Mouse (Mus musculus) megakaryocyte, embryonic 14.5 days (primary cell): Measurements from ENCODE around the gene Farp2. TPM values are rescaled to one million over a fixed set of nuclear protein-coding genes. Genes with fewer than 3 reads are reported as not detected.

ENCODE experiments used
- H3K27me3 ChIP-seq: replicated peaks from 2 replicates; pipeline ENCODE3; 2012; ENCODE audit warnings: inconsistent platforms
- H3K36me3 ChIP-seq: replicated peaks from 2 replicates; pipeline ENCODE3; 2012; ENCODE audit warnings: low read length, inconsistent platforms, mixed read lengths
- H3K4me1 ChIP-seq: 2 replicates; pipeline ENCODE4 v1.6.1; 2012; ENCODE audit warnings: inconsistent platforms
- H3K4me3 ChIP-seq: replicated peaks from 2 replicates; pipeline ENCODE3; 2012; ENCODE audit warnings: moderate library complexity, mild to moderate bottlenecking, inconsistent platforms
- H3K9me3 ChIP-seq: 2 replicates; pipeline ENCODE4 v1.6.1; 2012; ENCODE audit warnings: inconsistent platforms
- FLI1 ChIP-seq: IDR thresholded peaks from 2 replicates; pipeline ENCODE4 v1.6.1; 2012; ENCODE audit warnings: low read length, inconsistent platforms, mixed read lengths
- GATA1 ChIP-seq: IDR thresholded peaks from 3 replicates; pipeline ENCODE4 v1.6.1; 2012; ENCODE audit warnings: mixed read lengths, low read length, inconsistent platforms, borderline replicate concordance
- polyA plus RNA-seq: library from polyadenylated mRNA; stranded (reverse); fragments of >175 nt; gene quantifications from 2 replicates; pipeline ENCODE4 v1.2.3, GENCODE M21; 2012; ENCODE audit warnings: low replicate concordance; ENCODE audit not compliant: insufficient read depth

The Farp2 gene
- polyA plus RNA-seq, 1 experiment, result not detected

DNA sequence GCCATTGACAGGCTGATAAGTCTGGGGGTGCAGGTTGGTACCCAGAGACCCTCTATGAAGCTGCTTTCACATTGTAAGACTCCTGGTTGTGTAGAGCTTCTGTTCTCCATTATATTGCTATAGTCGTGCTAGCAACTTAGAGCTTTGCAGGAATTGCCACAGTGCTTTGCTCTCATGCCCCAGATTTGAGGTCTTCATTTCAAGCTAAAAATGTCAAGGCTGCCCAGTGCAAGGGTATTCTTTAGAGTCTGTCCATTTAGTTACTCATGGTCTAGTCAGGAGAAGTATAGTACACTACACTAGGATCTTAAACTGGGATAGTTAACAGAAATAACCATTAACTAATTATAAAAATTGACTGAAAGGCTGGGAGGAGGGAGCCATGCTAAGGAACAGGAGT is 35.4 kb downstream of the Farp2 start:
- Histone ChIP-seq H3K4me3 (no peak overlapping the region), H3K27me3 (peaks cover 4% of the 10 kb centered on the region), H3K36me3 (no peaks in the 10 kb centered on the region), H3K4me1 (peaks cover 30% of the 10 kb centered on the region), H3K9me3 (no peaks in the 10 kb centered on the region)
- TF ChIP-seq GATA1 (no peak), FLI1 (no peak)

GRCm38 (mm10) chr1:93551427-93551826 is 39.5 kb downstream of the Farp2 start:
- Histone ChIP-seq H3K9me3 (peaks cover 2% of the 10 kb centered on the region; the same call in 1 of the 2 replicates), H3K36me3 (no peaks in the 10 kb centered on the region), H3K27me3 (peaks cover 3% of the 10 kb centered on the region), H3K4me3 (no peak overlapping the region), H3K4me1 (peaks cover 23% of the 10 kb centered on the region)
- TF ChIP-seq GATA1, result no peak
- no peak for TF ChIP-seq FLI1

GRCm38 (mm10) chr1:93563224-93563623 is 51.3 kb downstream of the Farp2 start:
- H3K9me3 ChIP-seq, result no peaks in the 10 kb centered on the region
- H3K4me3 ChIP-seq, result no peak overlapping the region
- peaks cover 2% of the 10 kb centered on the region for H3K27me3 ChIP-seq
- no peaks in the 10 kb centered on the region for H3K36me3 ChIP-seq
- no peaks in the 10 kb centered on the region for H3K4me1 ChIP-seq
- TF ChIP-seq GATA1, result no peak
- TF ChIP-seq FLI1, result no peak

DNA sequence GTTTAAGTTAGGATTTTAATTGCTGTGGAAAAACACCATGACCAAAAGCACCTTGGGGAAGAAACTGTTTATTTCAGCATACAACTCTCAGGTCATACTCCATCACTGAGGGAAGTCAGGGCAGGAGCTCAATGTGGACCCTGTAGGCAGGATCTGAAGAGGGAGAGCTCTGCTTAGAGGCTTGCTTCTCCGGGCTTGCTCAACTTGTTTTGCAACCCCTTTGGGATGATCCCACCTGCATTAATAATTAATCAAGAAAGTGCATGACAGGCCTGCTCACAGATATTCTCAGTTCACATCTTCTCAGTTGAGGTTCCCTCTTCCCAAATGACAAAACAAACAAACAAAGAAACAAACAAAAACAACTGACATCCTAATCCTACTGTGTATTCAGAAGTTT is 51.8 kb downstream of the Farp2 start:
- Histone ChIP-seq H3K4me3 (no peak overlapping the region), H3K27me3 (peaks cover 2% of the 10 kb centered on the region), H3K4me1 (no peaks in the 10 kb centered on the region), H3K36me3 (no peaks in the 10 kb centered on the region), H3K9me3 (no peaks in the 10 kb centered on the region)
- no peak for TF ChIP-seq FLI1

DNA sequence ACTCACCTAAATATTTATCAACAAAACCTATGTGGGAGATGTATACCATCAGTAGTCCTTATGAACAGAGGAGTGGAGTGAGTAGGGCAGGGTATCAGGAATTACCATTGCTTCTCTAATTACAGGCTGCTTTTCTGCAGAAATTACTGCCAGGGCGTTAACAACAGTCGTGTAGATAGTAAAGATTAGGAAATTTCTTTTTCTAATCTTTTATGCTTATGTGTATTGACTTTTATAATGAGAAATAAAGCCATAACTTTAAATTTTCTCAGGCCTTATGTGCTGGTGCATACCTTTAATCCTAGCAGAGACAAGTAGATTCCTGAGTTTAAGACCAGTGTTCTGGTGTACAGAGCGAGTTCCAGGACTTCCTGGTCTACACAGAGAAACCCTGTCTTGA is 52.9 kb downstream of the Farp2 start:
- H3K27me3 ChIP-seq, result peaks cover 2% of the 10 kb centered on the region
- H3K9me3 ChIP-seq, result no peaks in the 10 kb centered on the region
- H3K36me3 ChIP-seq, result no peaks in the 10 kb centered on the region
- H3K4me1 ChIP-seq, result peaks cover 5% of the 10 kb centered on the region; the same call in 1 of the 2 replicates
- no peak for TF ChIP-seq FLI1
- TF ChIP-seq GATA1, result no peak
- no peak overlapping the region for H3K4me3 ChIP-seq

DNA sequence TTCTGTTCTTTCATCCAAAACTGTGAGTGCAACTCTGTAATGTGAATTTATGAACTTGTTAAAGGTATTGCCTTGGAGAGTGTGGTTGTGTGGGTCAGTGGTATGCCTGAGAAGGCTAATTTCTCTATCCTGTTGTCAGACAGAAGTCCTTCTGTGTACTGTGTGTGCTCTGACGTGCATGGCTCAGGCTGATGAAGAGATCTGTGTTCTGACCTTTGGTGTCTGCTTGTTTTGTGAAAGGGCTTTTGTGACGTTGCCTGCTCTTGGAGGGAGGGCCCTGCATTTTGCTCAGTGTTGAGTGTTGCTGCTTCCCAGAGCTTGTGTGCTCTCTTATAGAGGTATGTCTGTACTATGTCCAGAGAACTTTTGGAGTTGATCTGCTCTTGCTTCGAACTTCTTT is 55.1 kb downstream of the Farp2 start:
- peaks cover 16% of the 10 kb centered on the region for H3K9me3 ChIP-seq
- no peak overlapping the region for H3K4me3 ChIP-seq
- H3K4me1 ChIP-seq, result peaks cover 5% of the 10 kb centered on the region; the same call in 1 of the 2 replicates
- H3K27me3 ChIP-seq, result no peaks in the 10 kb centered on the region
- no peak for TF ChIP-seq FLI1
- TF ChIP-seq GATA1, result no peak
- peaks cover 3% of the 10 kb centered on the region for H3K36me3 ChIP-seq

- Histone ChIP-seq H3K4me3 (no peak overlapping the region), H3K36me3 (peaks cover 3% of the 10 kb centered on the region), H3K4me1 (peaks cover 5% of the 10 kb centered on the region; the same call in 1 of the 2 replicates), H3K9me3 (peaks cover 16% of the 10 kb centered on the region), H3K27me3 (no peaks in the 10 kb centered on the region)
- TF ChIP-seq FLI1, result no peak
Measured at GRCm38 (mm10) chr1:93567717-93568497, 56.0 kb downstream of the Farp2 start.

- H3K9me3 ChIP-seq, result no peaks in the 10 kb centered on the region
- no peak overlapping the region for H3K4me3 ChIP-seq
- no peak for TF ChIP-seq FLI1
- no peak for TF ChIP-seq GATA1
- H3K36me3 ChIP-seq, result no peaks in the 10 kb centered on the region
- H3K4me1 ChIP-seq, result no peaks in the 10 kb centered on the region; the same call in 1 of the 2 replicates
- peaks cover 31% of the 10 kb centered on the region for H3K27me3 ChIP-seq
Measured at GRCm38 (mm10) chr1:93577066-93577465, 65.2 kb downstream of the Farp2 start.

DNA sequence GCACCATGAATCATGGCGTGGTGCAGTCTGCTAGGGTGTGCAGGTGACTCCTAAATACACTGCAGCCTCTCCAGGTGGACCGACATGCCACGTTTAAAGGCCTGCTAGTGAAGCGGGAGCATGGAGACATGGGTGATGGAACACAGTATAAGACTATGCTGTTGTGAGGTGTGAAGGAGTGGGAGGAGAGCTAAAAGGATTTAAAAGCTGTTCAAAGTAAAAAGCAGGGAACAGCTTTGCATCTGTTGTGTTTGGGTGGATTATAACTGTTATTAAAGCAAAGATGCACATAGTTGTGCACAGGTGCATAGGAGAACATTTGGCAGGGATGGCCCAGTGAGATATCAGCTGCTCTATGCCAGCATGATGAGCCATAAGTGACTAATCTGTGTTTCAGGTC is 66.0 kb downstream of the Farp2 start:
- H3K27me3 ChIP-seq, result peaks cover 31% of the 10 kb centered on the region
- H3K4me1 ChIP-seq, result no peaks in the 10 kb centered on the region; the same call in 1 of the 2 replicates
- TF ChIP-seq GATA1 (no peak), FLI1 (no peak)

GRCm38 (mm10) chr1:93581545-93581944 is 69.7 kb downstream of the Farp2 start:
- Histone ChIP-seq H3K9me3 (no peaks in the 10 kb centered on the region), H3K4me1 (peaks cover 4% of the 10 kb centered on the region; the same call in 1 of the 2 replicates), H3K4me3 (no peak overlapping the region), H3K36me3 (no peaks in the 10 kb centered on the region), H3K27me3 (peaks cover 34% of the 10 kb centered on the region)
- TF ChIP-seq GATA1 (no peak), FLI1 (no peak)

More for the DNA sequence above, 66.0 kb downstream of the Farp2 start:
- H3K4me3 ChIP-seq, result no peak overlapping the region
- no peaks in the 10 kb centered on the region for H3K36me3 ChIP-seq
- H3K9me3 ChIP-seq, result no peaks in the 10 kb centered on the region
